Mouse (Mus musculus) cerebellum, adult 18-20 months (tissue): ENCODE measurements at regions not wholly inside any gene's neighbourhood (a gene's known extent, or its start where the extent isn't known, plus 50 kb on each side); places are given as distances from the start of the nearest gene placed in this dataset.
"Not testable (repeated sequence)": the region's sequence is repeated elsewhere in the genome, so short reads cannot be mapped to it uniquely, and the experiment has no call there.

Experiments
- DNase-seq, 2 experiments: peaks; one replicate each; pipeline ENCODE4 v3.0.0; 2021

GRCm38 (mm10) chr12:115592985-115593384 is 454.5 kb upstream of the Zfp386 start:
- DNase-seq = not testable (repeated sequence)

DNA sequence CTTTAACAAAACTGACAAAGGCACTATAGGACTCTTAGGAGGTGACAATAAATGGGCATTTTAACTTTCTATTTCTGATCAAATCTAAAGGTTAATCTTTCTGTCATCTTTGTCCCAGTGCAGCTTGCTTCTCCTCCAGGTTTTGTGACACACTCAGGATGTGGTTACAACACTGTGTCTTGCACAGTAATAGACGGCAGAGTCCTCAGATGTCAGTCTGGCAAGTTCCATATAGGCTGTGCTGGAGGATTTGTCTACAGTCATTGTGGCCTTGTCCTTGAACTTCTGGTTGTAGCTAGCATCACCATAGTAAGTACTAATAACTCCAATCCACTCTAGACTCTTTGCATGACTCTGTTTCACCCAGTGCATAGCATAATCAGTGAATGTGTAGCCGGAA is 443.8 kb upstream of the Zfp386 start:
- no peak for DNase-seq

DNA sequence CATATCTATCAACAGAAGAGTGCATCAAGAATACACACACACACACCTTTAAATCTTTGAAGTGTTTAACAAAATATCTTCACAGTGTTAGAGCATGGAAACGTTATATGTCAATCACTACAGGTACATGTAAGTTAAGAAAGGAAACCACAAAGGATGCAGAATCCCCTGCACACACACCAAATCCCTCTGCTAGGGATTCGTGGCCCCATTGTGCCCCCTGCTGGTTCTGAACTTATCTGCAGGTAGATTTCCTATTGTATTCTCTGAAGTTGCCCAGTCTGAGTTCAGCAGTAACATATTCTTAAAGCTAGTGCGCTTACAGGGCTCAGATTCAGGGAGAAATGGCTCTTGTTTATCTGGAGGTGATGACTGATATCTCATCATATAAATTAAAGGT is 442.6 kb upstream of the Zfp386 start:
- no peak for DNase-seq

GRCm38 (mm10) chr12:115622564-115623233 is 424.8 kb upstream of the Zfp386 start:
- DNase-seq = not testable (repeated sequence)

DNA sequence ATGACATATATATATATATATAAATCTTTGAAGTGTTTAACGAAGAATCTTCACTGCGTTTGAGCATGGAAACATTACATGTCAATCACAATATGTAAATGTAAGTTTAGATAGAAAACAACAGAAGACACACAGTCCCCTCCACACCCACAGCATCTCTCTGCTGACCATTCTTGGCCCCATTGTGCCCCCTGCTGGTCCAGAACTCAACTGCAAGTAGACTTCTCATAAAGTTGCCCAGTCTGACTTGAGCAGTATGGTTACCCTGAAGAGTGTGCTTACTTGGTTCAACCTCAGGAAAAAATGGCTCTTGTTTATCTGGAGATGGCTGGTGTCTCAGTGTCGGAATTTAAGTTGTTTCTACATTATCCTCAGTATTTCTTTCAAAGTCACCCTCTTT is 423.3 kb upstream of the Zfp386 start:
- DNase-seq = no peak

GRCm38 (mm10) chr12:115647599-115647998 is 399.9 kb upstream of the Zfp386 start:
- DNase-seq = no peak

- not testable (repeated sequence) for DNase-seq
Measured at GRCm38 (mm10) chr12:115648161-115648560, 399.4 kb upstream of the Zfp386 start.

DNA sequence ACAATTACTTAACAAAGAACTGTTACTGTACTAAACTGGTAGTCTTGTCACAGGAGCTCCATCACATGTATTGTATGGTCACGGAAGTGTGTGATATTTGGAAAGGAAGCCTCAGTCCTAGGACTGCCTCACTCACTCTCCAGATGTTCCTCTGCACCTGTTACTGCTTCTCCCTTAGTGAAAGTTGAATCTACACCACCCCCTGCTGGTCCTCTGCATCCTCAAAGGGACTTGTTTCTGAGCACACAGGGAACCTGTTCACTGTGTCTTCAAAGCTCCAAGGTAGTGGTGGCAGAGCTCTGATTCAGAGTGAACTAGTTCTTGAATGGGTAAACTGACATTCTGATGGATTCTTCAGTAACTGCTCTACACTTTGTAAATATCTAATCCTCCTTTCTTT is 391.7 kb upstream of the Zfp386 start:
- DNase-seq = no peak

- not testable (repeated sequence) for DNase-seq
Measured at GRCm38 (mm10) chr12:115664081-115664480, 383.4 kb upstream of the Zfp386 start.

DNA sequence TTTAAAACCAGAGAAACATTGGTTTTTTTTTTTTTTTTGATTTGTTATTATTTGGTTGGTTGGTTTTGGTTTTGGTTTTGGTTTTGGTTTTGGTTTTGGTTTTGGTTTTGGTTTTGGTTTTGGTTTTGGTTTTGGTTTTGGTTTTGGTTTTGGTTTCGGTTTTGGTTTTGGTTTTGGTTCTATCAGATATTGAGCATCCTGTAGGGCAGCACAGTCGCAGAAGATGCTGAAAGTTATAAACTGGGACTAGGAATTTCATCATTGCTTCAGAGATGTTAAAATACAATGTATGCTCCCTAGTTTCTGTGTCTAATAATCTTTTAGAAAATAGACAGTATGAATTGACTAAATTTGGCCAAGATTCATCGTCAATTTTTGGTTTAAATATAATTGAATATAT is 375.8 kb upstream of the Zfp386 start:
- DNase-seq = not testable (repeated sequence)

GRCm38 (mm10) chr12:115691801-115692200 is 355.7 kb upstream of the Zfp386 start:
- no peak for DNase-seq

DNA sequence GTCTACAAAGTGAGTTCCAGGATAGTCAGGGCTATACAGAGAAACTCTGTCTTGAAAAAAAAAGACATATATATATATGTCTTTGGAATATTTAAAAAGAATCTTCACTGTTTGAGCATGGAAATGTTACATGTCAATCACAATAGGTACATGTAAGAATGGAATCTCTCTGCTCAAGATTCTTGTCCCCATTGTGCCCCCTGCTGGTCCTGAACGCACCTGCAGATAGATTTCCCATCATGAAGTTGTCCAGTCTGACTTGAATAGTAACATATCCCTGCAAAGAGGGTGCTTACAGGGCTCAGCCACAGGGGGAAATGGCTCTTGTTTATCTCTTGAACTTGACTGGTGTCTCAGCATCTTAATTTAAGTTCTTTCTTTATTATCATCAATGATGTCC is 337.7 kb upstream of the Zfp386 start:
- not testable (repeated sequence) for DNase-seq

- DNase-seq = not testable (repeated sequence)
Measured at GRCm38 (mm10) chr12:115742039-115742438, 305.5 kb upstream of the Zfp386 start.

DNA sequence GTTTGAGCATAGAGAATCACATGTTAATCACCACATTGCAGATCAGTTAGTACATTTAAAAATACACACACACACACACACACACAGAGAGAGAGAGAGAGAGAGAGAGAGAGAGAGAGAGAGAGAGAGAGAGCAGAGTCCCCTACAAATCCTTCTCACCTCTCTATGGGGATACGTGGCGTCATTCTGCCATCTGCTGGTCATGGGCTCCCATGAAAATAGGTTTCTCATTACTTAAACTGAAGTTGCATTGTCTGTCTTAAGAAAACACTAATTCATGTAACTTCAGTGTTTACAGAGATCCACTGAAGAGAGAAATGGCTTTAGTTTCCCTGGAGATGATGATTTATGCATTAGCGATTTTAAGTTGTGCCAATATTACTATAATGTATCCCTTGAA is 297.9 kb upstream of the Zfp386 start:
- DNase-seq = not testable (repeated sequence)

DNA sequence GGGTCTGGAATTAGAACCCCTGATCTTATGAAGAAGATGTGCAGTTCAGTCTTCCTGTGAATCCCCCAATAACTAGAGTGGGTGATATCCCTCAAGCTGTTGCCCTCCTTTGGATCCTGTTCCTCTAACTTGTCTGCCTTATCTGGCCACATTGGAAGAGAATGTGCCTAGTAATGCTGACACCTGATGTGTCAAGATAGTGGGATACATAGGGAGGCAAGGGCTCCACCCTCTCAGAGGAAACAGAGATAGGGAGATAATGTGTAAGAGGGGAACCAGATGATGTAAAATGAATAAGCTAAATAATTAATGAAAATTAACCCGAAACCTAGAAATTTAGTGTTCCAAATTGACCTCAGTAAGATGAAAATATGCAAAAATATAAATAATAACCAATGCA is 294.4 kb upstream of the Zfp386 start:
- DNase-seq = not testable (repeated sequence)

GRCm38 (mm10) chr12:115757526-115757925 is 290.0 kb upstream of the Zfp386 start:
- DNase-seq = not testable (repeated sequence)

DNA sequence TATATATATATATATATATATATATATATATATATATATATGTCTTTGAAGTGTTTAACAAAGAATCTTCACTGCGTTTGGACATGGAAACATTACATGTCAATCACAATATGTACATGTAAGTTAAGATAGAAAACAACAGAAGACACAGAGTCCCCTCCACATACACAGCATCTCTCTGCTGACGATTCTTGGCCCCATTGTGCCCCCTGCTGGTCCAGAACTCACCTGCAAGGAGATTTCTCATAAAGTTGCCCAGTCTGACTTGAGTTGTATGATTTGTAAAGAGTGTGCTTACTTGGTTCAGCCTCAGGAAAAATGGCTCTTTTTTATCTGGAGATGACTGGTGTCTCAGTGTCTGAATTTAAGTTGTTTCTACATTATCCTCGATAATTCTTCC is 288.5 kb upstream of the Zfp386 start:
- not testable (repeated sequence) for DNase-seq

- not testable (repeated sequence) for DNase-seq
Measured at GRCm38 (mm10) chr12:115761766-115762165, 285.8 kb upstream of the Zfp386 start.

GRCm38 (mm10) chr12:115764939-115765479 is 282.5 kb upstream of the Zfp386 start:
- not testable (repeated sequence) for DNase-seq

GRCm38 (mm10) chr12:115771176-115771575 is 276.3 kb upstream of the Zfp386 start:
- DNase-seq = not testable (repeated sequence)

DNA sequence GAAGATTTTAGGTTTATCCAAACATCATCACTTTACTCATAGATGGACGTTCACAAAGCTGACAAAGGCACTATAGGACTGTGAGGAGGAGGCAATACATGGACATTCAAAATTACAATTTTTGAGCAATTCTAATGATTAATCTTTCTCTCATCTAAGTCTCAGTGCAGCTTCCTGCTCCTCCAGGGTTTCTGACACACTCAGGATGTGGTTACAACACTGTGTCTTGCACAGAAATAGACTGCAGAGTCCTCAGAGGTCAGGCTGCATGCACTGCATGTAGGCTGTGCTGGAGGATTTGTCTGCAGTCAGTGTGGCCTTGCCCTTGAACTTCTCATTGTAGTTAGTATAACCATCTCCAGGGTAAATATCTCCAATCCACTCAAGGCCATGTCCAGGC is 257.2 kb upstream of the Zfp386 start:
- not testable (repeated sequence) for DNase-seq

DNA sequence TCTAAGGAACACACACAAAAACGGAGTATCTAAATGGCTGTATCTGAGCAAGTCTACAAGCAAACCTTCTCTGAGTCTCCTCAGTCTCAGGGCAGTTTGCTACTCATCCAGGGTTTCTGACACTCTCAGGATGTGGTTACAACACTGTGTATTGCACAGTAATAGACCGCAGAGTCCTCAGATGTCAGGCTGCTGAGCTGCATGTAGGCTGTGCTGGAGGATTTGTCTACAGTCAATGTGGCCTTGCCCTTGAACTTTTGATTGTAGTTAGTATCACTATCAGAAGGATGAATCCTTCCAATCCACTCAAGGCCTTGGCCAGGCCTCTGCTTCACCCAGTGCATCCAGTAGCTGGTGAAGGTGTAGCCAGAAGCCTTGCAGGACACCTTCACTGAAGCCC is 245.0 kb upstream of the Zfp386 start:
- DNase-seq = not testable (repeated sequence)

GRCm38 (mm10) chr12:115803675-115804074 is 243.8 kb upstream of the Zfp386 start:
- DNase-seq = peak in 1 of 2 experiments; percentile 0

DNA sequence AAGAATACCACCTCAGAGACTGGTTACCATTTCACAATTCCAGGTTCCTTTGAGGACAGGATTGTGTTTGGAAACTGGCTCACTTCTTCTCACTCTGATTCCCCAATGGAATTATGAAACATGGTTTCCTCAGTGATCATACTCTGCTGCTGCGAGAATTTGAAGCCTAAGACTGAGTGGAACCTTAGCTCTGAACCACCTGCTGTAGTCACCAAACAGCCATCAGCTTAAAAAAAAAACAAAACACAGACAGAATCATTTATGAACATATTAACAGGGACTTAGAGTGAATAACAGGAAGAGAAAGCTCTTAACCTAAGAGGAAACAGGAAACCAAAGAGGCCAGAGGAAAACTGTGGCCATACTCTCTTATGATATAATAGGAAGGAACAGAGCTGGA is 239.5 kb upstream of the Zfp386 start:
- DNase-seq = no peak
